Mouse (Mus musculus) bone marrow macrophage, adult 2 months (primary cell): ENCODE measurements at regions not wholly inside any gene's neighbourhood (a gene's known extent, or its start where the extent isn't known, plus 50 kb on each side); places are given as distances from the start of the nearest gene placed in this dataset.
"Not testable (repeated sequence)": the region's sequence is repeated elsewhere in the genome, so short reads cannot be mapped to it uniquely, and the experiment has no call there.

Source experiments
- H3K27ac ChIP-seq: 2 replicates; pipeline ENCODE4 v1.5.1; 2012; ENCODE audit warnings: low read depth, low read length; ENCODE audit not compliant: insufficient read depth
- H3K4me1 ChIP-seq: 2 replicates; pipeline ENCODE4 v1.6.1; 2012; ENCODE audit warnings: low read length; ENCODE audit not compliant: control insufficient read depth, insufficient read depth
- H3K4me3 ChIP-seq: 2 replicates; pipeline ENCODE4 v1.5.1; 2012; ENCODE audit warnings: mild to moderate bottlenecking, low read length, moderate library complexity; ENCODE audit not compliant: insufficient read depth
- CTCF ChIP-seq: IDR thresholded peaks from 2 replicates; pipeline ENCODE4 v1.5.1; 2012; ENCODE audit warnings: low read depth, mild to moderate bottlenecking, low read length, moderate library complexity
- POLR2A ChIP-seq: IDR thresholded peaks from 2 replicates; pipeline ENCODE4 v1.6.1; 2012; ENCODE audit warnings: mild to moderate bottlenecking, low read depth, low read length, borderline replicate concordance

- Histone ChIP-seq H3K4me1 (no peaks in the 10 kb centered on the region), H3K4me3 (no peak overlapping the region), H3K27ac (no peak overlapping the region)
- TF ChIP-seq POLR2A: no peak
- TF ChIP-seq CTCF: no peak
Observed at GRCm38 (mm10) chr8:37048912-37049692, 55.7 kb downstream of the AI429214 start.

DNA sequence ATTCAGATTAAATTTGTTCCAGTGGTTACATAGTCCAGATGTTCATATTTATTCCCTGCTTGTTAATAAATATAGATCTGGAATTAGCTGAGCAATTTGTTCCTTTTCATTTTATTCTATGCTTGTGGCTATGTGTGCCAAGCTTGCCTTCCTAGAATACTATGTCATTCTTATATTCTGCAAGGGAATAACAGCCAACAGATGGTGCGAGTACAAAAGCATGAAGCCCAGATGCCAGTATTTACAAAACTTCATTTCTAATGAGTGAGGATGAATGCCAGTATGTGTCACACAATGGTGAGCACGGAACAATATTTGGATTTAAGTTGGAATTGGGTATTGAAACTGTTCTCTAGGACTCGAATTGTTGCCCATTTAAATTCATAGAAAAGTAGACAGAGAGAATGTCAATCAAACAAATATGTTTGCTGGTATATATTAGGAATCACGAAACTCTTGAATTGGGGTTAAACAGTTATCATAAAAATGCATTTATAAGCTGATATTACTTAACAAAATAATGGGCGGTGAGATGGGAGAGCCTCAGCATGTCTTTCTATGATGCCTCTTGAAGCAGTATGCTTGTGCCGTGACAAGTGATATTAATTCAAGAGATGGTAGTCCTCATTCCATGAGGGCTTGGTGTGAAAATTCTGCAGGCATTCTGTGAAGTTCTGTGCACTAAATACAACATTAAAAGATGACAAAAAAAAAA is 56.7 kb downstream of the AI429214 start:
- Histone ChIP-seq H3K4me3 (no peak overlapping the region), H3K4me1 (no peaks in the 10 kb centered on the region), H3K27ac (no peak overlapping the region)
- TF ChIP-seq POLR2A (no peak), CTCF (no peak)

GRCm38 (mm10) chr8:37050684-37051028 is 57.3 kb downstream of the AI429214 start:
- H3K27ac ChIP-seq: no peak overlapping the region
- no peak overlapping the region for H3K4me3 ChIP-seq
- TF ChIP-seq CTCF (no peak), POLR2A (no peak)
- H3K4me1 ChIP-seq: no peaks in the 10 kb centered on the region

- TF ChIP-seq POLR2A (no peak), CTCF (no peak)
- no peak overlapping the region for H3K27ac ChIP-seq
- H3K4me3 ChIP-seq: no peak overlapping the region
- no peaks in the 10 kb centered on the region for H3K4me1 ChIP-seq
Observed at GRCm38 (mm10) chr8:37056376-37056775, 63.0 kb downstream of the AI429214 start.

- TF ChIP-seq POLR2A (no peak), CTCF (no peak)
- no peak overlapping the region for H3K27ac ChIP-seq
- H3K4me3 ChIP-seq: no peak overlapping the region
- no peaks in the 10 kb centered on the region for H3K4me1 ChIP-seq
Observed at GRCm38 (mm10) chr8:37058390-37058789, 65.0 kb downstream of the AI429214 start.

GRCm38 (mm10) chr8:37062012-37062944 is 68.9 kb downstream of the AI429214 start:
- Histone ChIP-seq H3K4me1 (no peaks in the 10 kb centered on the region), H3K4me3 (no peak overlapping the region), H3K27ac (no peak overlapping the region)
- TF ChIP-seq CTCF (no peak), POLR2A (no peak)

GRCm38 (mm10) chr8:37063764-37064331 is 70.4 kb downstream of the AI429214 start:
- TF ChIP-seq CTCF: no peak
- no peak for TF ChIP-seq POLR2A
- no peak overlapping the region for H3K27ac ChIP-seq
- no peak overlapping the region for H3K4me3 ChIP-seq
- no peaks in the 10 kb centered on the region for H3K4me1 ChIP-seq

DNA sequence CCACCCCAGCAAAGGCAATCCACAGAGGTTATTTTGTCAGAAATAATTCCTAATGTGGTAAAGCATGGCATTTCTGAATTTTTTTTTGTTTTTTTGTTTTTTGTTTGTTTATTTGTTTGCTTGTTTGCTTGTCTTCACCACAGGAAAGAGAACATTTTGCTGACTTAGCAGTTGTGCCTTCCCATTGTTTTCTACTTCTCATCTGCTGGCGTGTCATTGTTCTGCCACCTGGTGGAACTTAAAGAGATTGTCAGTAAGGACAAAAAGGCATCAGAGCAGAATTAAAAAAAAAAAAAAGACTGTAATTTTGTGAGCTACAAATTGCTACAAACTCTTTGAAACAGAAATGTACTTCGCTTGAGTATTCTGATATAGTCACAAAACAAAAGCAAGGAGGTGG is 79.5 kb downstream of the AI429214 start:
- no peak overlapping the region for H3K4me3 ChIP-seq
- H3K27ac ChIP-seq: no peak overlapping the region
- TF ChIP-seq POLR2A (no peak), CTCF (no peak)
- H3K4me1 ChIP-seq: no peaks in the 10 kb centered on the region

DNA sequence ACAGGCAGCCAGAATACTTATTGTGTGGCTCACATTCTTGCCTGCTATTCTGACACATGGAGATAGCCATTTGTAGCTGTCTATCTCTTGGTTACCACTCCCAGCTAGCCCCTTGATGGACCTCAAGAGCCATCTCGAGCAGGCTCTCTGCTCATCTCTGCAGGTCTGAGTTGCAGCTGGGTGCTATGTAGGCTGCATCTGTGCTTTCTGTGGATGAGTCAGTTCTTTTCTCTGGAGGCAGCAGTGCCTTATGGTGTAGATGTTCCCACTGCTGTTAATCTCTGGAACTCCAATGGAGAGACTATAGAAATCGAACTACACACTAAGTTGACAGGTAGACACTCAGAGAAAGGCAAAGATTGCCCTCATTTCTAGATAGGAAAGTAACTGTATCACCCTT is 106.3 kb downstream of the AI429214 start:
- no peak overlapping the region for H3K4me3 ChIP-seq
- H3K4me1 ChIP-seq: no peaks in the 10 kb centered on the region
- no peak overlapping the region for H3K27ac ChIP-seq
- TF ChIP-seq POLR2A: no peak

DNA sequence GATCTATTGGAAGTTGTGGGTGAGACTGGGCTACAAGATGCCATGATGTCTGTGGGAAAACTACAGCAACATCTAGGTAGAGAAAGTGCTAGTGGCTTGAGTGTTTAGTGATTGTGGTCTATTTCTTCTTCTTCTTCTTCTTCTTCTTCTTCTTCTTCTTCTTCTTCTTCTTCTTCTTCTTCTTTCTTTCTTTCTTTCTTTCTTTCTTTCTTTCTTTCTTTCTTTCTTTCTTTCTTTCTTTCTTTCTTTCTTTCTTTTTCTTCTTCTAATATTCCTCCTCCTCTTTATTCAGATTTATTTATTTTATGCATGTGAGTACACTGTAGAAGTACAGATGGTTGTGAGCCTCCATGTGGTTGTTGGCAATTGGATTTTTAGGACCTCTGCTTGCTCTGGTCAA is 119.0 kb downstream of the AI429214 start:
- H3K27ac ChIP-seq, H3K4me1 ChIP-seq, H3K4me3 ChIP-seq: not testable (repeated sequence)
